Mouse (Mus musculus) cerebellum, adult 11 months (tissue): Measurements from ENCODE around the gene Gabarap.

Source experiments
- DNase-seq: peaks from one replicate; pipeline ENCODE4 v3.0.0; 2022

The Gabarap gene

GRCm38 (mm10) chr11:69970775-69971174 is 20.2 kb upstream of the Gabarap start:
- DNase-seq, result no peak

DNA sequence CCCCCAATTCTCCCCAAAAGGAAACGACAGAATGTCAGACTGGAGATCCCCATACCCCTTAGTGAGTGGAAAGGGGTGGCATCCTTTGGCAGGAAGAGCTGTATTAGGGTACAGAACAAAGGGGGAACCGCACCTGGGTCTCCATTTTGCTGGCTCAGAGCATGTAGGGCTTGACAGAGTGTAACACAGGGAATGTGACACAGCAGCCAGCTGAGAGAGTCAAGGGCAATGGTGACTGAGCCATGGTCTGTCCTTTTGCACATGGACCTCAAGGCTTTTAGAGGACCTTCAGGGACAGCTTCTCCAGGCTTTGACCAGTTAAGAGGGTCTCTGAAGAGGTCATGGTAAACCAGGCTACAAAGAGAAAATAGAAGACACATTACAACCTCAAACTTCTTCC is 16.0 kb upstream of the Gabarap start:
- DNase-seq, result no peak

DNA sequence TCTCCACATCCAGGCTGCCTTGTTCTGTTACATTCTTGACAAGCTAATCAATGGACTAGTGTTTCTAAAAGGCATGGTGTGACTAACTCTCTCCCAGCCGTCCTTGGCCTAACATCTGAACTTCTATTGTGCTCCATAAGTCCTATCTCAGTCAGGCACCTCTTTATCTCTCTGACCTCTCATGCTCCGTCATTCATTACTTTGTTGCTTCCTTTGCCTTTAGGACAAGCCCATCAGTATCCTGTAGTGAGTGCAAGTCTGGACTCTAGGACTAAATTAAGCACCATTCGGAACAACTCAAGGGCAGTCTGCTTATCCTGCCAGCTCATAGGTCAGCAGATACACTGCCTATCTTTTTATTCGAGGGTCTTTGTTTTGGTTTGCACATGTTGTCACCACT is 14.7 kb upstream of the Gabarap start:
- DNase-seq, result no peak

- no peak for DNase-seq
Observed at GRCm38 (mm10) chr11:69979827-69980195, 11.1 kb upstream of the Gabarap start.

GRCm38 (mm10) chr11:69980196-69981140 is 10.5 kb upstream of the Gabarap start:
- DNase-seq, result peak; percentile 99

GRCm38 (mm10) chr11:69981141-69981762 is 9.7 kb upstream of the Gabarap start, which contains the start of gene Ctdnep1:
TSS of gene Ctdnep1 (plus strand) at chr11:69981156.
- peak; percentile 51 for DNase-seq

DNA sequence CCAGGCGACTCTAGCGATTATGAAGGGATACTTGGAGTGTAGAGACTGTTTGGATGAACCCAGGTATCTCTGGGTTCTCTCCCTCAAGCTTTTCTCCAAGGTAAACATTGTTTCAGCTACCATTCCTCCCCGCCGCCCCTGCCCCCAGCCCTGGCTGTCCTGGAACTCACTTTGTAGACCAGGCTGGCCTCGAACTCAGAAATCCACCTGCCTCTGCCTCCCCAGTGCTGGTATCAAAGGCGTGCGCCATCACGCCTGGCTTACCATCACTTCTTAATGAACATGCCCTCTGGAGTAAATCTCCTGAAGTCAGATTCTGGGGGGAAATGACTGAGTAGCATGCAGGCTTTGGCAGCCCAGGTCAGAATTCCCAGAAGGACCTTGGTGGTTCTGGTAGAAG is 8.7 kb upstream of the Gabarap start, which contains the start of gene Elp5:
Elp5 (minus strand) TSS at position 293 of the 400 bp plus-strand sequence.
- DNase-seq, result no peak

DNA sequence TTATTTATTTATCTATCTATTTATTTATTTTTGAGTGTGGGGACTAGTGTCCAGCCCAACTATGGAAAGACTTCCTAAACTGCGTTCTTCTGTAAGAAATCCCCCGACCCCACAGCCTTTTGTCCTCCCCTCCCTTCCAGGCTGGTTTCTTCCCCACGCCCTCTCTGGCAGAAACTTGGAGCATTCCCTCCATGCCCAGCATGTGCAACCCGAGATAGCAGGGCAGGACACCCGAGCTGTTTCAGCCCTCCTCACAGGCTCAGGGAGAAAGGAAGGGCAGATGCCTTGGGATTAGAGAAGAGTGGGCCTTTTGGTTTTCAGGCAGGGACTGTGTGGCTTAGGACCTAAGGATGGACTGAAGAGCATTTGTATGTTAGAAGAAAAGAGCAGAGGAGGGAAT is 8.1 kb upstream of the Gabarap start:
- no peak for DNase-seq

GRCm38 (mm10) chr11:69983377-69983776 is 7.6 kb upstream of the Gabarap start:
- DNase-seq, result no peak

DNA sequence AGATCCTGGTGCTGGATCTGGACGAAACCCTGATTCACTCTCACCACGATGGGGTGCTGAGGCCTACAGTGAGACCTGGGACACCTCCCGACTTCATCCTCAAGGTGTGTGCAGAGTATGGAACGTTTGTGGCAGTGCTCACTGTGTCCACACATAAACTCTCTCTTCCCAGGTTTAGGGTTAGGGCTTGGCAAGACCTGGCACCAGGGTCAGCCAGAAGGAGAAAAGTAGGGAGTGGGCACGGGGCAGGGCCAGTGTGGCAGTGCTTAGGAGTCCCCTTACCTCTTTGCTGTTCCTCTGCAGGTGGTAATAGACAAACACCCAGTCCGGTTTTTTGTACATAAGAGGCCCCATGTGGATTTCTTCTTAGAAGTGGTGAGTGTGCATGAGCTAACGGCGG is 6.5 kb upstream of the Gabarap start:
- DNase-seq, result no peak

- no peak for DNase-seq
Observed at GRCm38 (mm10) chr11:69989949-69990348, 994 bp upstream of the Gabarap start.

GRCm38 (mm10) chr11:69991711-69992110 is 768 bp downstream of the Gabarap start:
- no peak for DNase-seq

GRCm38 (mm10) chr11:69992396-69992795 is 1.5 kb downstream of the Gabarap start:
- DNase-seq, result no peak

GRCm38 (mm10) chr11:69992932-69993331 is 2.0 kb downstream of the Gabarap start:
- no peak for DNase-seq

GRCm38 (mm10) chr11:69994401-69995090 is 3.6 kb downstream of the Gabarap start:
- peak; percentile 7 for DNase-seq

GRCm38 (mm10) chr11:69995391-69995960 is 4.5 kb downstream of the Gabarap start, which contains the start of gene Phf23:
TSS of gene Phf23 (plus strand) at chr11:69995777.
- DNase-seq, result peak; percentile 96

DNA sequence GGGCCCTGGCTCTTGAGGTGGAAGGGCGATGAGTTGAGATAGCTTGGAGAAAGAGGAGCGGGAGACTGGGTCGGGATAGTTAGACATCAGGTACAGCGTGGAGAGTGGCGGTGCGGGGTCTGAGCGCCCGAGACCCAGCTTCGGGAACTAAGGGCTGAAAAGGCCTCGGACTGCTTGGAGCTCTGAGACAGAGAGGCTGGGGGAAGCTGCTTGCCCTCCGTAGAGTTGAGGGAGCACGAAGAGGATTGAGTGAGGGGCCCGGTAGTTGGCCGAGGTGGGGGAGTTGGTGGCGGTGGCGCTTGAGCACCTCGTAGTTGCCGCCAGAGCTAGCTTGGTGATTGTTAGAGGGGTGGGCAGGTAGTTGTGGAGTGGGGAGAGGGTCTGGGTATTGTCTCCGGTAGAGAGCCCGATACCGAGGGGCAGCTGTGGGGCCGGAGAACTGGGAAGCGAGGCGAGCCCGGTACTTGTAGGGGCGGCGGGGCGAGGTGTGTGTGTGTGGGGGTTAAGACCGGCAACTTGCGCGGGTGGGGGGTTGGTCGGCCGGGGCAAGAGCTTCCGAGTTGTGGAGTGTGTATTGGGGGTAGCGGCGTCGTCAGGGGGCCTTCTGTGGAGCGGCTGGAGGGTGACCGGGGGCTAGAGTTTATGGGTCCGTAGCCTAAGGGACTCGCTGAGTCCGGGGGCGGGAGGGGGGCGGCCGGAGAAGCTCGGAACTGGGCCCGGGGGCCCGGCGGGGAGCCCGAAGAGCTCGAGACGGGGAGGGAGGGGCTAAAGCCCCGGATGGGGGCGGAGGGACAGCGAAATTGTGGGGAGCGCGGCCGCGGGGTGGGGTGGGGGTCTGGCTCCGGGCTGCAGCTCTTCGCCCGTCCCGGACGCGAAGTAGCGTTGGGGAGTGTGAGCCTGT is 5.5 kb downstream of the Gabarap start:
- DNase-seq, result peak; percentile 55

DNA sequence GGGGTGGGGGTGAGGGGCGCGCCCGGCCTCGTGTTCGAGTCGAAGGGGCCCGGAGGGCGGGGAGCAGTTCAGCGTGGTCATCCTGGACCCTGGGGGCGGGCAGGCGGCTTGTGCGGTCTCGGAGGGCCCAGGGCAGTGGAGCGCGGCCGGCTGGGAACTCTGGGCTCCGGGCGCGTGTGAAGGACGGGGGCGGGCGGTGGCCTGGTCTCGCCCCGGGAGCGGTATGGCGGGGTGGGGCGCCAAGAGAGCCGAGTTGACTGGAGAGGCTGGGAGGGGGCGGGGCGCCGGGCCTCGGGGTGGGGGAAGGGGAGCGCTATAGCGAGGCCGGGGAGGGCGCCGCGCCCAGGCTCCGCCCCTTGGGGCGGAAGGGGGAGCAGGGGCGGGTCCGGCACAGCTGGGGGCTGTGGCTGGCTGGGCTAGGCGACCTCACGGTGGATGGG is 6.1 kb downstream of the Gabarap start:
- peak; percentile 75 for DNase-seq

DNA sequence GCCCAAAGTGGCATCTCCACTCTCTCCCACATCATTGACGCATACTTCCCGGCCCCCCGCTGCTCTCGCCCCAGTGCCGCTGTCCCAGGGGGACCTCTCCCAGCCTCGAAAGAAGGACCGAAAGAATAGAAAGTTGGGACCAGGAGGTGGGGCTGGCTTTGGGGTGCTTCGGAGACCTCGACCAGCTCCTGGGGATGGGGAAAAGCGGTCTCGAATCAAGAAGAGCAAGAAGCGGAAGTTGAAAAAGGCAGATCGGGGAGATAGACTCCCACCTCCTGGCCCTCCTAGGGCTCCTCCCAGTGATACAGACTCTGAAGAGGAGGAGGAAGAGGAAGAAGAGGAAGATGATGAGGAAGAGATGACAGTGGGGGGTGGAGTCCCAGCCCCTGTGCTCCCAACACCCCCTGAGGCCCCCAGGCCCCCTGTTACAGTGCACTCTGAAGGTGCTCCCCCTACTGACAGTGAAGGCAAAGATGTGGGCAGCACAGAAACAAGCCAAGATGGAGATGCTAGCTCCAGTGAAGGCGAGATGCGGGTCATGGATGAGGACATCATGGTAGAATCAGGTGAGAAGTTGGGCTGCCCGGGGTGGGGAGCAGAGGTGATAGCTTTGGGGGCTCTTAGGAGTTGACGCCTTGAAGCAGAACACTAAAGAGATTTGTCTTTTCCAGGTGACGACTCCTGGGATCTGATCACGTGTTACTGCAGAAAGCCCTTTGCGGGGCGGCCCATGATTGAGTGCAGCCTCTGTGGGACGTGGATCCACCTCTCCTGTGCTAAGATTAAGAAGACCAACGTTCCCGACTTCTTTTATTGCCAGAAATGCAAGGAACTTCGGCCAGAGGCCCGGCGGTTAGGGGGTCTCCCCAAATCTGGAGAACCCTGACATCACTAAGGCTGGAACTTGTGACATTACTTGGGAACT is 7.9 kb downstream of the Gabarap start:
- DNase-seq, result no peak

DNA sequence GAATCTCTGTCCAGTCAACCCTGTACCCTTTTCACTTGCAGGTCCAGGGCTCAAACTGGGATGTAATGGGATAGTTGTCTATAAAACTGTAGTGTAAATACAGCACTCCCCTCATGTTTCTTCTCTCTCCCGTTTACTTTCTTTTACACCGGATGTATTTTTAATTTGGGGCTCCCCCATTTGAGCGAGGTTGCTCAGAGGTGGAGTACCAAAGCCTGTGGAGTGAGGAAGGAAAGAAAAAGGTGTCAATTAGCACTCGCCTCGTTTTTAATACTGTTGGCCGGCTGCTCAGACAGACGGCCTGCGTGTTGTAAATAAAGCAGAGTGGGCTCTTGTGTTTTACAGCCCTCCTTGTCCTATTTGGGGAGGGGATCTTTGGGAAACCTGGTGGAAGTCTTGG is 8.7 kb downstream of the Gabarap start:
- DNase-seq, result no peak
